In the genomic region with DNA sequence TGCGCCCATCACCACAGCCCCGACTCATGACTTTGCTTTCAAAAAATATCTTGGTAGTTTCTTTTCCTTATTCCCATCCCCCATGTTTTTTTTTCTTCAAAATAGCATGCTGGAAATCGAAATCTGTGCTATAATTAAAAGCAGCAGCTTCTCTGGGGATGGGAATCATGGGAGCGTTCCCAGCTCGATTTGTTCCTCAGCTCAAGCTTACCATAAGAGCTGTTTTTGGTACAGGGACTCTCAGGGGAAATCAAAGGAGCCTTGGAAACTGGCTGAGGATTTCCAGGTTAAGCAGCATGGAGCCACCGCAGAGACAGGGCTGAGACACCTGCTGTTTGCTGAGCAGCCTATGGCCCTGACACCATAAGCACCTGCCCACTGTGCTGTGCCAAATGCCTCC, we compare ENCODE assay signal across 19 mouse cellular contexts.
DNase-seq lines count a peak whose midpoint lies in the region.
"Had no signal": no experiment of that assay in that cellular context is flagged by ENCODE, and none has a peak within 500 bp of the region (broad histone marks: within the 10 kb centered on the region; RNA-seq: fewer than 3 reads in every experiment).

No protein-coding gene starts in this region.

- no peaks in the 10 kb centered on the region for H3K27me3 ChIP-seq in embryonic facial prominence, embryonic 10.5 days (replicated peaks; ENCODE audit: low read depth, poor library complexity, severe bottlenecking)
- H3K27me3 ChIP-seq: embryonic facial prominence, embryonic 12.5 days; heart, embryonic 13.5 days; hindbrain, embryonic 13.5 days; kidney, embryonic 15.5 days; midbrain, embryonic 13.5 days; neural tube, embryonic 15.5 days had no signal

- H3K4me1 ChIP-seq in embryonic facial prominence, embryonic 10.5 days: no peaks in the 10 kb centered on the region
- H3K4me1 ChIP-seq: embryonic facial prominence, embryonic 12.5 days; heart, embryonic 13.5 days; hindbrain, embryonic 13.5 days; kidney, embryonic 15.5 days; midbrain, embryonic 13.5 days; neural tube, embryonic 15.5 days had no signal

- no peaks in the 10 kb centered on the region for H3K36me3 ChIP-seq in embryonic facial prominence, embryonic 10.5 days (replicated peaks)
- H3K36me3 ChIP-seq: embryonic facial prominence, embryonic 12.5 days; heart, embryonic 13.5 days; hindbrain, embryonic 13.5 days; kidney, embryonic 15.5 days; midbrain, embryonic 13.5 days; neural tube, embryonic 15.5 days had no signal

- WGBS in embryonic facial prominence, embryonic 10.5 days: 63% methylated on average over 6 of the region's 6 CpGs

- intact Hi-C loops in heart, postnatal 36 days (cut with DNase I): no loop called here
- intact Hi-C loops in left cerebral cortex, postnatal 10 days (cut with DNase I): loop anchor here (5.0 to 10.0 kb wide), 2 partner anchors 82 to 255 kb away; a partner anchor contains a TSS

- H3K27ac ChIP-seq in embryonic facial prominence, embryonic 10.5 days (replicated peaks): no peak overlapping the region
- H3K27ac ChIP-seq: embryonic facial prominence, embryonic 12.5 days; heart, embryonic 13.5 days; hindbrain, embryonic 13.5 days; kidney, embryonic 15.5 days; midbrain, embryonic 13.5 days; neural tube, embryonic 15.5 days had no signal

- no peak overlapping the region for H3K4me3 ChIP-seq in embryonic facial prominence, embryonic 10.5 days
- H3K4me3 ChIP-seq: embryonic facial prominence, embryonic 12.5 days; heart, embryonic 13.5 days; hindbrain, embryonic 13.5 days; kidney, embryonic 15.5 days; midbrain, embryonic 13.5 days; myocyte; neural tube, embryonic 15.5 days had no signal

- DNase-seq in heart, adult 8-10 months (ENCODE audit: low spot score): peak; percentile 24
- no peak for DNase-seq in heart, postnatal 36 days
- DNase-seq in left cerebral cortex, postnatal 10 days (ENCODE audit: extremely low spot score in 1 of 2, low spot score in 2 of 2): peak; percentile 26 to 50
- no peak for DNase-seq in left cerebral cortex, adult 18-20 months (ENCODE audit: low spot score in 2 of 2)
- DNase-seq in embryonic facial prominence, embryonic 10.5 days (ENCODE audit: low spot score): peak; percentile 9
- DNase-seq in right cerebral cortex, postnatal 25 days: peak; percentile 26
- DNase-seq in ovary, postnatal 36 days (ENCODE audit: low spot score): no peak
- DNase-seq in urinary bladder, postnatal 36 days (ENCODE audit: low spot score in 2 of 2): no peak
- DNase-seq: gastrocnemius, postnatal 14 days; lung, adult 18-20 months; retina, postnatal 1 day; thymus, postnatal 4 days had no signal

- H3K9me3 ChIP-seq in embryonic facial prominence, embryonic 10.5 days: no peaks in the 10 kb centered on the region
- H3K9me3 ChIP-seq: embryonic facial prominence, embryonic 12.5 days; heart, embryonic 13.5 days; hindbrain, embryonic 13.5 days; kidney, embryonic 15.5 days; midbrain, embryonic 13.5 days; neural tube, embryonic 15.5 days had no signal

Comparison
In these comparisons a context has a peak if more than half of its experiments do, and no peak if none do; other contexts are left out.
1. DNase-seq: peak in heart, adult 8-10 months (single experiment), left cerebral cortex, postnatal 10 days (2 of 2), embryonic facial prominence, embryonic 10.5 days (single experiment) and right cerebral cortex, postnatal 25 days (single experiment); none in heart, postnatal 36 days (0 of 2), left cerebral cortex, adult 18-20 months (0 of 2), ovary, postnatal 36 days (single experiment) and urinary bladder, postnatal 36 days (0 of 2).